Mouse (Mus musculus) forebrain, embryonic 12.5 days (tissue): Measurements from ENCODE around the gene Tmem14c. TPM values are rescaled to one million over a fixed set of nuclear protein-coding genes. Genes with fewer than 3 reads are reported as not detected.

Experiments used
- polyA plus RNA-seq: library from polyadenylated mRNA; unstranded; fragments of >200 nt; fragmentation: Nextera tagmentation; extraction: Ambion mirVana; gene quantifications from 2 replicates; pipeline ENCODE4 v1.2.1, GENCODE M21; 2016

Gene Tmem14c
- polyA plus RNA-seq, 1 experiment from 2014 or later, result 143 TPM

Other genes starting within 250 kb of the Tmem14c start
- 3.6 and 4.4 TPM in 2 replicates for gene Gcnt2, start 156.5 kb upstream of the Tmem14c start, polyA plus RNA-seq
- 85.5 and 93.2 TPM in 2 replicates for gene Pak1ip1, start 15.3 kb upstream of the Tmem14c start, polyA plus RNA-seq
- 0.78 and 0.91 TPM in 2 replicates for gene Mak, start 63.4 kb downstream of the Tmem14c start, polyA plus RNA-seq
- not detected in 2 replicates for gene Gcm2, start 94.7 kb downstream of the Tmem14c start, polyA plus RNA-seq
- gene Sycp2l, start 98.0 kb downstream of the Tmem14c start, polyA plus RNA-seq, result not detected in 2 replicates
- gene Elovl2, start 204.1 kb downstream of the Tmem14c start, polyA plus RNA-seq, result 51.6 and 61.4 TPM in 2 replicates
- gene Smim13, start 233.6 kb downstream of the Tmem14c start, polyA plus RNA-seq, result 19.4 and 20.3 TPM in 2 replicates